Mouse (Mus musculus) MEL (cell line): ENCODE data around the gene Myo3b. TPM values are rescaled to one million over a fixed set of nuclear protein-coding genes. Genes with fewer than 3 reads are reported as not detected.

Experiments
- DNase-seq: peaks from one replicate; pipeline ENCODE4 v3.0.0; 2011; ENCODE audit warnings: low read depth, low spot score
- H3K27ac ChIP-seq: 2 replicates; pipeline ENCODE4 v1.5.1; 2012; ENCODE audit warnings: low read depth, mild to moderate bottlenecking, control low read depth, low read length, moderate library complexity; ENCODE audit not compliant: control insufficient read depth
- H3K27me3 ChIP-seq, 2 experiments: fragments of 150-350 bp in 1 of 2; sonication (generic) in 1 of 2; 2 replicates each; pipeline ENCODE4 v1.6.1; 2012; ENCODE audit warnings: low read length in 2 of 2, mild to moderate bottlenecking in 2 of 2, improper control_type of control experiment in 1 of 2, moderate library complexity in 1 of 2; ENCODE audit not compliant: insufficient read depth in 2 of 2, control insufficient read depth in 1 of 2
- H3K36me3 ChIP-seq, 2 experiments: 2 replicates each; pipeline ENCODE4 v1.6.1; 2012 to 2014; ENCODE audit warnings: low read length in 2 of 2, improper control_type of control experiment in 1 of 2, inconsistent platforms in 1 of 2, mild to moderate bottlenecking in 1 of 2; ENCODE audit not compliant: insufficient read depth in 2 of 2, control insufficient read depth in 1 of 2
- H3K4me1 ChIP-seq, 2 experiments: fragments of 150-350 bp in 1 of 2; sonication (generic) in 1 of 2; 2 replicates each; pipeline ENCODE4 v1.6.1; 2012; ENCODE audit warnings: low read length in 2 of 2, improper control_type of control experiment in 1 of 2, mild to moderate bottlenecking in 1 of 2; ENCODE audit not compliant: insufficient read depth in 2 of 2, control insufficient read depth in 1 of 2
- H3K4me3 ChIP-seq, 2 experiments: fragments of 150-350 bp in 1 of 2; sonication (generic) in 1 of 2; 2 replicates each; pipeline ENCODE4 v1.5.1; 2012; ENCODE audit warnings: low read depth in 2 of 2, low read length in 2 of 2, mild to moderate bottlenecking in 2 of 2, moderate library complexity in 2 of 2, control low read depth in 1 of 2, improper control_type of control experiment in 1 of 2; ENCODE audit not compliant: control insufficient read depth in 1 of 2, insufficient read depth in 1 of 2
- H3K79me2 ChIP-seq: 2 replicates; pipeline ENCODE4 v1.6.1; 2012; ENCODE audit warnings: mild to moderate bottlenecking, low read length, moderate library complexity; ENCODE audit not compliant: control insufficient read depth, poor library complexity, insufficient read depth
- H3K9ac ChIP-seq: 2 replicates; pipeline ENCODE4 v1.6.1; 2012; ENCODE audit warnings: low read depth, mild to moderate bottlenecking, control low read depth, low read length, moderate library complexity; ENCODE audit not compliant: control insufficient read depth, poor library complexity, severe bottlenecking
- H3K9me3 ChIP-seq: fragments of 150-350 bp; sonication (generic); replicated peaks from 2 replicates; pipeline ENCODE4 v1.6.1; 2012; ENCODE audit warnings: mild to moderate bottlenecking, low read length, improper control_type of control experiment, moderate library complexity; ENCODE audit not compliant: insufficient read depth
- CHD1 ChIP-seq: IDR thresholded peaks from 2 replicates; pipeline ENCODE4 v1.6.1; 2012; ENCODE audit warnings: low read depth, mild to moderate bottlenecking, inconsistent platforms, low read length, improper control_type of control experiment
- ETS1 ChIP-seq: IDR thresholded peaks from 2 replicates; pipeline ENCODE4 v1.6.1; 2012; ENCODE audit warnings: low read depth, mild to moderate bottlenecking, inconsistent platforms, low read length, improper control_type of control experiment, moderate library complexity
- GATA1 ChIP-seq: IDR thresholded peaks from 2 replicates; pipeline ENCODE4 v1.6.1; 2011; ENCODE audit warnings: low read depth, low read length, improper control_type of control experiment
- KAT2A ChIP-seq: conservative IDR thresholded peaks from 2 replicates; pipeline ENCODE4 v1.6.1; 2012; ENCODE audit warnings: low read depth, low read length, improper control_type of control experiment, inconsistent platforms
- MAX ChIP-seq: IDR thresholded peaks from 2 replicates; pipeline ENCODE4 v1.6.1; 2011; ENCODE audit warnings: low read length, improper control_type of control experiment
- MEF2A ChIP-seq: IDR thresholded peaks from 2 replicates; pipeline ENCODE4 v1.6.1; 2014; ENCODE audit warnings: low read depth, mild to moderate bottlenecking, inconsistent platforms, low read length, improper control_type of control experiment; ENCODE audit not compliant: poor library complexity, insufficient replicate concordance, severe bottlenecking; ENCODE audit errors: extremely low read depth
- MYB ChIP-seq: IDR thresholded peaks from 2 replicates; pipeline ENCODE4 v1.6.1; 2011; ENCODE audit warnings: mild to moderate bottlenecking, low read depth, low read length, improper control_type of control experiment
- POLR2AphosphoS2 ChIP-seq: IDR thresholded peaks from 2 replicates; pipeline ENCODE4 v1.6.1; 2011; ENCODE audit warnings: low read length, improper control_type of control experiment
- POLR2AphosphoS5 ChIP-seq: IDR thresholded peaks from 2 replicates; pipeline ENCODE4 v1.6.1; 2012; ENCODE audit warnings: low read depth, borderline replicate concordance, mild to moderate bottlenecking, inconsistent platforms, low read length, moderate library complexity, mixed read lengths
- RAD21 ChIP-seq: IDR thresholded peaks from 2 replicates; pipeline ENCODE4 v1.6.1; 2011; ENCODE audit warnings: mild to moderate bottlenecking, low read depth, low read length, improper control_type of control experiment
- SMC3 ChIP-seq: IDR thresholded peaks from 2 replicates; pipeline ENCODE4 v1.6.1; 2011; ENCODE audit warnings: low read depth, low read length, improper control_type of control experiment
- TAL1 ChIP-seq: IDR thresholded peaks from 2 replicates; pipeline ENCODE4 v1.6.1; 2012; ENCODE audit warnings: mild to moderate bottlenecking, inconsistent platforms, low read length, moderate library complexity, mixed read lengths
- UBTF ChIP-seq: IDR thresholded peaks from 2 replicates; pipeline ENCODE4 v1.6.1; 2012; ENCODE audit warnings: low read depth, mild to moderate bottlenecking, inconsistent platforms, low read length, improper control_type of control experiment, moderate library complexity, borderline replicate concordance; ENCODE audit not compliant: insufficient read depth
- USF2 ChIP-seq, 2 experiments: IDR thresholded peaks; 2 replicates each; pipeline ENCODE4 v1.6.1; 2011 to 2012; ENCODE audit warnings: improper control_type of control experiment in 2 of 2, low read length in 2 of 2, borderline replicate concordance in 1 of 2, inconsistent platforms in 1 of 2, low read depth in 1 of 2, mild to moderate bottlenecking in 1 of 2; ENCODE audit not compliant: insufficient read depth in 1 of 2
- ZC3H11A ChIP-seq: IDR thresholded peaks from 2 replicates; pipeline ENCODE4 v1.6.1; 2012; ENCODE audit warnings: low read depth, mild to moderate bottlenecking, inconsistent platforms, low read length, improper control_type of control experiment
- ZMIZ1 ChIP-seq: IDR thresholded peaks from 2 replicates; pipeline ENCODE4 v1.6.1; 2012; ENCODE audit warnings: low read depth, mild to moderate bottlenecking, inconsistent platforms, low read length, improper control_type of control experiment, moderate library complexity
- ZNF384 ChIP-seq: IDR thresholded peaks from 2 replicates; pipeline ENCODE4 v1.6.1; 2012; ENCODE audit warnings: low read depth, mild to moderate bottlenecking, inconsistent platforms, low read length, improper control_type of control experiment
- polyA plus RNA-seq, 2 experiments: library from polyadenylated mRNA; stranded (reverse) in 1 of 2; unstranded in 1 of 2; fragments of >175 nt in 1 of 2; fragments of >200 nt in 1 of 2; gene quantifications; 2 replicates each; pipeline versions ENCODE4 v1.2.1 to v1.2.4; 2012; ENCODE audit warnings: low replicate concordance in 2 of 2, low read depth in 1 of 2; ENCODE audit not compliant: insufficient read length in 2 of 2, insufficient read depth in 1 of 2, missing spikeins in 1 of 2
- total RNA-seq: library from RNA; depleted of rRNA; stranded (reverse); fragments of 300-350 nt; gene quantifications from 2 replicates; pipeline ENCODE4 v1.2.3, GENCODE M21; 2012

Myo3b gene
- total and polyA plus RNA-seq, 3 experiments, result not detected

DNA sequence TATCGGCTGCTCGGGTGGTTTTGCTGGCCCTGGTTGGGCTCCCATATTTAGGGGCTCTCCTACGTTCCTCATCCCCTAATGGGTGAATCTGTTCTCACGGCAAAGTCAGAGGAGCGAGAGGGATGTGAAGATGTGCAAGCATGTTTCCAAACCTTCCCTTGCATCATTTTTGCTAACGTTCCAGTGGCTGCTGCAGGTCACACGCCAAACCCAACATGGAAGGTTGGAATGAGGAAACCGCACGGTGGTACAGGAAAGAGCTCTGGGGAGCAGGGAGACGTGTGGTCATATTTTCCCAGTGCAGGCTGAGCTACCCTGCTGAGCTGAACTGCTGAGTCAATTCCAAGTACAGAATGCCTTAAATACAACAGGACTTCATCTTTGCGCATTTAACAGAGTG, 8.9 kb downstream of the Myo3b start:
- no peaks in the 10 kb centered on the region for H3K36me3 ChIP-seq
- no peak overlapping the region for H3K27ac ChIP-seq
- no peak overlapping the region for H3K4me3 ChIP-seq
- no peaks in the 10 kb centered on the region for H3K79me2 ChIP-seq
- no peaks in the 10 kb centered on the region for H3K4me1 ChIP-seq
- DNase-seq, result no peak
- no peaks in the 10 kb centered on the region; a peak in 2 of 4 replicates for H3K27me3 ChIP-seq
- no peak for TF ChIP-seq SMC3
- no peak for TF ChIP-seq ZMIZ1
- TF ChIP-seq MEF2A, result no peak
- TF ChIP-seq ZC3H11A, result no peak
- no peak for TF ChIP-seq ZNF384
- TF ChIP-seq TAL1, result no peak
- no peak for TF ChIP-seq RAD21
- no peak for TF ChIP-seq POLR2AphosphoS5
- no peak overlapping the region for H3K9ac ChIP-seq
- no peaks in the 10 kb centered on the region for H3K9me3 ChIP-seq

DNA sequence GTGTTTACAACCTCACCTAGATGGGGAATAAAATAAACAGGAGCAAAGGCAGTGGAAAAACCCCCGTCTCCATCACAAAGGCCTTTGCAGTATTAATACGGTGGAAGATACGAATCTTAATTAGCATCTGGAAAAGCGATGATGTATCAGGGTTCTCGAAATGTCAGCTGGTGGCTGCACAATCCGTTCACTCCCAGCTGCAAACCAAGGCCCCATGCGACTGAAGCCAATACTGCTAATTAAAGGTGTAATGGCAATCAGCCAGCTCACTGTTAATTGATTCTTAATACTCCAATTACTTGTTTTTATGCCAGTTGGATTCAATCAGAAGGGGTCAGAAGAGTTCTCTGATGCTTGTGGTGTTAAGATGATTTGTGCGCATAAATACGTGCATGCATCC, 14.9 kb downstream of the Myo3b start:
- H3K79me2 ChIP-seq, result no peaks in the 10 kb centered on the region
- no peaks in the 10 kb centered on the region; a peak in 2 of 4 replicates for H3K27me3 ChIP-seq
- no peak overlapping the region for H3K4me3 ChIP-seq
- no peaks in the 10 kb centered on the region for H3K9me3 ChIP-seq
- no peaks in the 10 kb centered on the region for H3K4me1 ChIP-seq
- no peaks in the 10 kb centered on the region for H3K36me3 ChIP-seq
- no peak for TF ChIP-seq KAT2A
- TF ChIP-seq CHD1, result no peak
- no peak for TF ChIP-seq ETS1
- no peak for TF ChIP-seq RAD21
- TF ChIP-seq MAX, result no peak
- no peak for TF ChIP-seq MEF2A
- TF ChIP-seq ZNF384, result no peak
- no peak for TF ChIP-seq USF2 (IDR thresholded peaks at IDR 0.05; ENCODE audit: borderline replicate concordance in 1 of 2, insufficient read depth in 1 of 2, low read depth in 1 of 2, low read length in 2 of 2)
- TF ChIP-seq POLR2AphosphoS2, result no peak
- TF ChIP-seq GATA1, result no peak
- TF ChIP-seq MYB, result no peak
- TF ChIP-seq UBTF, result no peak
- no peak overlapping the region for H3K27ac ChIP-seq
- no peak for DNase-seq
- no peak overlapping the region for H3K9ac ChIP-seq
